Mouse (Mus musculus): ENCODE measurements around the gene Rnaseh2a.
"Not testable (repeated sequence)": the region's sequence is repeated elsewhere in the genome, so short reads cannot be mapped to it uniquely, and the experiment has no call there.

- not testable (repeated sequence) for TF ChIP-seq POLR2A (IDR thresholded peaks at IDR 0.05; ENCODE audit: low read depth, low read length); CTCF (IDR thresholded peaks at IDR 0.05; ENCODE audit: borderline replicate concordance, insufficient read depth, low read length)
Measured at GRCm38 (mm10) chr8:84907979-84908378, 61.6 kb downstream of the Rnaseh2a start.

Data from embryonic fibroblast, embryonic 13.5 days (primary cell).